Mouse (Mus musculus): ENCODE results near the gene Bms1. TPM values are rescaled to one million over a fixed set of nuclear protein-coding genes. Genes with fewer than 3 reads are reported as not detected.

Gene Bms1
- polyA plus RNA-seq, 1 experiment from 2014 or later: 41.4 TPM

DNA sequence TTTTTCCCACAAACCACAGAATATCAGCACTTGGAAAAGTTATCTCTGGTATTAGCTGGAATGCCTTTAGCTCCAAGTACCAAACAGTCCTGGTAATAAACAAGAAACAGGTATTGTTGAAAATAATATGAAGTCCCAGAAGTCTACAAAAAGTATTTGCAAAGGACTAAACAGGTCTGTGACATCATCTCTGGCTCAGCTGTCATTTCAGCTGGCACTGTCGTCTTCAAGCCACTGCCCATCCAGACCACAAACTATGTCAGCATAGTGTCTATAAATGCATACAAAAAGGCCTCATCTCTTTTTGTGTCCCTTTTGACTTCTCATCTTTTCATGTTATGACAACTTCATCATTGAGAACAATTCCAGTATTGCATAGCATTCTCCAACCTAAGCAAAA, 7.4 kb upstream of the Bms1 start:
- no peak overlapping the region for H3K9ac ChIP-seq
- no peak overlapping the region for H3K27ac ChIP-seq (ENCODE audit: low read depth)
- H3K9me3 ChIP-seq (ENCODE audit: low read depth, low read length): no peaks in the 10 kb centered on the region
- ATAC-seq (ENCODE audit: insufficient read depth): no peak
- no peaks in the 10 kb centered on the region for H3K27me3 ChIP-seq (ENCODE audit: insufficient read depth, low read length)
- no peak overlapping the region for H3K4me3 ChIP-seq (ENCODE audit: low read depth, low read length)
- 89% methylated on average over 1 of the region's 1 CpGs for whole genome bisulfite sequencing
- H3K4me2 ChIP-seq: no peak overlapping the region
- no peaks in the 10 kb centered on the region for H3K4me1 ChIP-seq (ENCODE audit: insufficient read depth)
- no peak for DNase-seq
- TF ChIP-seq CTCF (IDR thresholded peaks at IDR 0.05; ENCODE audit: low read depth): no peak
- H3K36me3 ChIP-seq (ENCODE audit: insufficient read depth): peaks cover 35% of the 10 kb centered on the region

- no peak for TF ChIP-seq CTCF (IDR thresholded peaks at IDR 0.05; ENCODE audit: low read depth)
- no peaks in the 10 kb centered on the region for H3K27me3 ChIP-seq (ENCODE audit: insufficient read depth, low read length)
- no peak overlapping the region for H3K4me2 ChIP-seq
- H3K9me3 ChIP-seq (ENCODE audit: low read depth, low read length): no peaks in the 10 kb centered on the region
- H3K36me3 ChIP-seq (ENCODE audit: insufficient read depth): peaks cover 83% of the 10 kb centered on the region
- no peak overlapping the region for H3K27ac ChIP-seq (ENCODE audit: low read depth)
- H3K4me3 ChIP-seq (ENCODE audit: low read depth, low read length): no peak overlapping the region
- DNase-seq (no peak), ATAC-seq (ENCODE audit: insufficient read depth) (no peak)
- no peak overlapping the region for H3K9ac ChIP-seq
- WGBS: 89% methylated on average over 1 of the region's 1 CpGs
- no peaks in the 10 kb centered on the region for H3K4me1 ChIP-seq (ENCODE audit: insufficient read depth)
Measured at GRCm38 (mm10) chr6:118410428-118410827, 8.8 kb downstream of the Bms1 start.

DNA sequence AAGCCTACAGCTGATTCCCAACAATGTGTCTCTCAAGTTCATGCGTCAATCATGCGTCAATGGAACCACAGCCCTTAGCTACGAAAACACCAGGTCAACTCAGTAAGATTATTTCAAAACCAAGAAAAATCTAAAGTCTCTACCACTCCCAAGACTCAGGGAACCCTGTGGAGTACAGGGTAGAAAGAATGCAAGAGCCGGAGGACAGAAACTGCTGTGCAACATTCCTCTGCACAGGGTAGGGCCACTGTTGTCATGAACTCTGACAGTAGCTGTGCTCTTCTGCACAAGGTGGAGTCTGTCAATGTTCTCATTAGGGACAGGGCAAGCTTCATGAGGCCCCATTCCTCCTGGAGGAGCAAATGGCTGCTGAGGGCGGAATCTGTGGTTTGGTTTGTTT, 10.8 kb downstream of the Bms1 start:
- Histone ChIP-seq H3K4me2 (no peak overlapping the region), H3K9me3 (ENCODE audit: low read depth, low read length) (no peaks in the 10 kb centered on the region), H3K27me3 (ENCODE audit: insufficient read depth, low read length) (no peaks in the 10 kb centered on the region), H3K27ac (ENCODE audit: low read depth) (no peak overlapping the region), H3K36me3 (ENCODE audit: insufficient read depth) (peaks cover 86% of the 10 kb centered on the region), H3K9ac (no peak overlapping the region), H3K4me3 (ENCODE audit: low read depth, low read length) (no peak overlapping the region), H3K4me1 (ENCODE audit: insufficient read depth) (no peaks in the 10 kb centered on the region)
- DNase-seq (no peak), ATAC-seq (ENCODE audit: insufficient read depth) (no peak)
- WGBS: 85% methylated on average over 5 of the region's 5 CpGs
- TF ChIP-seq CTCF (IDR thresholded peaks at IDR 0.05; ENCODE audit: low read depth): no peak

DNA sequence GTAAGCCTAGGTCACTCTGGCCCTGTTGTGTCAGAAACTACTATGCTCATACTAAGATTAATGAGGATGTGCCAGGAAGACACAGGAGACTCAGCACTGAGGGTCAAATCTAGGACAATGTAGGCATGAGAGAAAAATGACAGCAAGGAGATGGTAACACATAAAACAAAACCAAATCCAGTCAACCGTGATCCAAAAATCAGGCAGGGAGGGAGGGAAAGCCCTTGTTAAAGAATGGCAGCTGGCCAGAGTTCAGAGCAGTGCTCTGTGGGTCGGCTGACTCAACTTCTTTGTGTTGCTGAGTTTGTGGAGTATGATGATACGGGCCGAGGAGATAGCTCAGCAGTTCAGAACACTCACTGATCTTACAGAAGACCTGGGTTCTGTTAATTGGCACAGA, 12.9 kb downstream of the Bms1 start:
- H3K9me3 ChIP-seq (ENCODE audit: low read depth, low read length): no peaks in the 10 kb centered on the region
- H3K4me1 ChIP-seq (ENCODE audit: insufficient read depth): no peaks in the 10 kb centered on the region
- H3K4me3 ChIP-seq (ENCODE audit: low read depth, low read length): no peak overlapping the region
- H3K27ac ChIP-seq (ENCODE audit: low read depth): no peak overlapping the region
- 80% methylated on average over 4 of the region's 4 CpGs for WGBS
- H3K36me3 ChIP-seq (ENCODE audit: insufficient read depth): peaks cover 84% of the 10 kb centered on the region
- no peak overlapping the region for H3K9ac ChIP-seq
- no peak for TF ChIP-seq CTCF (IDR thresholded peaks at IDR 0.05; ENCODE audit: low read depth)
- H3K27me3 ChIP-seq (ENCODE audit: insufficient read depth, low read length): no peaks in the 10 kb centered on the region
- ATAC-seq (ENCODE audit: insufficient read depth): no peak
- H3K4me2 ChIP-seq: no peak overlapping the region
- DNase-seq: no peak

GRCm38 (mm10) chr6:118390746-118391145, 28.5 kb downstream of the Bms1 start:
- no peak for DNase-seq

GRCm38 (mm10) chr6:118385962-118386361, 33.3 kb downstream of the Bms1 start:
- Histone ChIP-seq H3K27me3 (ENCODE audit: insufficient read depth, low read length) (no peaks in the 10 kb centered on the region), H3K4me3 (ENCODE audit: low read depth, low read length) (no peak overlapping the region), H3K4me2 (no peak overlapping the region), H3K36me3 (ENCODE audit: insufficient read depth) (peaks cover 49% of the 10 kb centered on the region), H3K27ac (ENCODE audit: low read depth) (no peak overlapping the region), H3K4me1 (ENCODE audit: insufficient read depth) (no peaks in the 10 kb centered on the region), H3K9me3 (ENCODE audit: low read depth, low read length) (no peaks in the 10 kb centered on the region), H3K9ac (no peak overlapping the region)
- TF ChIP-seq CTCF (IDR thresholded peaks at IDR 0.05; ENCODE audit: low read depth): no peak
- 90% methylated on average over 3 of the region's 3 CpGs for WGBS
- DNase-seq: no peak
- no peak for ATAC-seq (ENCODE audit: insufficient read depth)

More at GRCm38 (mm10) chr6:118390746-118391145, 28.5 kb downstream of the Bms1 start:
- ATAC-seq (ENCODE audit: insufficient read depth): no peak
- Histone ChIP-seq H3K9ac (no peak overlapping the region), H3K4me3 (ENCODE audit: low read depth, low read length) (no peak overlapping the region), H3K4me2 (no peak overlapping the region), H3K4me1 (ENCODE audit: insufficient read depth) (no peaks in the 10 kb centered on the region), H3K27ac (ENCODE audit: low read depth) (no peak overlapping the region), H3K27me3 (ENCODE audit: insufficient read depth, low read length) (no peaks in the 10 kb centered on the region), H3K36me3 (ENCODE audit: insufficient read depth) (peaks cover 74% of the 10 kb centered on the region), H3K9me3 (ENCODE audit: low read depth, low read length) (no peaks in the 10 kb centered on the region)
- no peak for TF ChIP-seq CTCF (IDR thresholded peaks at IDR 0.05; ENCODE audit: low read depth)

GRCm38 (mm10) chr6:118381234-118381633, 38.0 kb downstream of the Bms1 start:
- H3K36me3 ChIP-seq (ENCODE audit: insufficient read depth): peaks cover 21% of the 10 kb centered on the region
- H3K4me1 ChIP-seq (ENCODE audit: insufficient read depth): no peaks in the 10 kb centered on the region
- WGBS: 73% methylated on average over 4 of the region's 4 CpGs
- no peaks in the 10 kb centered on the region for H3K9me3 ChIP-seq (ENCODE audit: low read depth, low read length)
- no peak overlapping the region for H3K9ac ChIP-seq
- H3K27ac ChIP-seq (ENCODE audit: low read depth): no peak overlapping the region
- H3K27me3 ChIP-seq (ENCODE audit: insufficient read depth, low read length): no peaks in the 10 kb centered on the region
- no peak for TF ChIP-seq CTCF (IDR thresholded peaks at IDR 0.05; ENCODE audit: low read depth)
- DNase-seq: no peak
- no peak overlapping the region for H3K4me3 ChIP-seq (ENCODE audit: low read depth, low read length)
- no peak overlapping the region for H3K4me2 ChIP-seq
- ATAC-seq (ENCODE audit: insufficient read depth): no peak

GRCm38 (mm10) chr6:118380630-118381029, 38.6 kb downstream of the Bms1 start:
- no peaks in the 10 kb centered on the region for H3K27me3 ChIP-seq (ENCODE audit: insufficient read depth, low read length)
- H3K4me3 ChIP-seq (ENCODE audit: low read depth, low read length): no peak overlapping the region
- no peaks in the 10 kb centered on the region for H3K4me1 ChIP-seq (ENCODE audit: insufficient read depth)
- no peak overlapping the region for H3K27ac ChIP-seq (ENCODE audit: low read depth)
- no peak for TF ChIP-seq CTCF (IDR thresholded peaks at IDR 0.05; ENCODE audit: low read depth)
- no peak overlapping the region for H3K4me2 ChIP-seq
- no peak overlapping the region for H3K9ac ChIP-seq
- H3K36me3 ChIP-seq (ENCODE audit: insufficient read depth): peaks cover 21% of the 10 kb centered on the region
- 47% methylated on average over 3 of the region's 3 CpGs for WGBS
- H3K9me3 ChIP-seq (ENCODE audit: low read depth, low read length): no peaks in the 10 kb centered on the region
- no peak for ATAC-seq (ENCODE audit: insufficient read depth)
- DNase-seq: no peak

Data from lung, embryonic 14.5 days (tissue).